ENCODE assay signal across 7 mouse cellular contexts in the genomic region with DNA sequence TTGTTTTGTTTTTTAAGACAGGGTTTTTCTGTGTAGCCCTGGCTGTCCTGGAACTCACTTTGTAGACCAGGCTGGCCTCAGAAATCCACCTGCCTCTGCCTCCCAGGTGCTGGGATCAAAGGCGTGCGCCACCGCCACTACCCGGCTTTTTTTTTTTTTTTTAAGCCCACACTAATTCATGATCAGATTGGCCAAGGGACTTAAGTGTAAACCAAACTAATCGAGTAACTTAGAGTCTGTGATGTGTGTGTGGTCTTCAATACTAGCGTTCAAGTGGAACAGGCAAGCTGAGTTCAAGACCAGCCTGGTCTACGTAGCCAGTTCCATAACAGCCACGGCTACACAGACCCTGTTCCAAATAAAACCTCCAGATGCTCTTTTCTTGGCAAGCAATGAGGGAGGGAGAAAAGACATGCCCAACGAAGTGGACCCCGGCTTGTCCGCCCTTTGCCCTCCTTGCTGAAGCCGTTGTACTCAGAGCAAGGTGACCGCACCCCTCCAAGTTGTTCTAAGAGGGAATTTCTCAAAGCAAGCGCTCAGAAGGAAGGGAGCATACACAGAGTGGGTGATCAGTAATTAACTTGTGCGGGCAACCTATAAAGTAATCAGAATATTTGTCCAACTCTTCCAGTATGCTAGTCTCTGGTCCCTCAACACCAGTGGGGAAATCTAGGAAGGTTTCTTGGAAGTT. TPM values are rescaled to one million over a fixed set of nuclear protein-coding genes. Genes with fewer than 3 reads are reported as not detected.
DNase-seq lines count a peak whose midpoint lies in the region; ATAC-seq and TF ChIP-seq lines count a peak whose summit lies in the region.

No protein-coding gene starts in this region.

- WGBS in heart, embryonic 16.5 days = 26% methylated on average over 15 of the region's 15 CpGs
- WGBS in limb, embryonic 11.5 days = 33% methylated on average over 15 of the region's 15 CpGs
- 30% methylated on average over 15 of the region's 15 CpGs for WGBS in midbrain, embryonic 15.5 days

- H3K9ac ChIP-seq in heart, embryonic 16.5 days (ENCODE audit: low read length) = peak overlapping the region; percentile 87
- peak overlapping the region; percentile 71 for H3K9ac ChIP-seq in limb, embryonic 11.5 days (ENCODE audit: low read length)
- H3K9ac ChIP-seq in midbrain, embryonic 15.5 days = peak overlapping the region; percentile 62

- H3K27ac ChIP-seq in heart, embryonic 16.5 days (ENCODE audit: low read length) = peak overlapping the region; percentile 94
- H3K27ac ChIP-seq in limb, embryonic 11.5 days (replicated peaks; ENCODE audit: low read depth, low read length) = no peak overlapping the region
- H3K27ac ChIP-seq in midbrain, embryonic 15.5 days = peak overlapping the region; percentile 79

- no peaks in the 10 kb centered on the region for H3K27me3 ChIP-seq in G1E (ENCODE audit: insufficient read depth, low read length)
- no peaks in the 10 kb centered on the region for H3K27me3 ChIP-seq in heart, embryonic 16.5 days (ENCODE audit: control insufficient read depth, insufficient read depth, low read length)
- H3K27me3 ChIP-seq in limb, embryonic 11.5 days (ENCODE audit: control insufficient read depth, insufficient read depth, low read length) = no peaks in the 10 kb centered on the region
- no peaks in the 10 kb centered on the region for H3K27me3 ChIP-seq in midbrain, embryonic 15.5 days (replicated peaks)

- TF ChIP-seq CTCF in G1E (IDR thresholded peaks at IDR 0.05; ENCODE audit: low read depth, low read length) = no peak

- peaks cover 40% of the 10 kb centered on the region for H3K4me1 ChIP-seq in G1E (ENCODE audit: insufficient read depth, low read depth, low read length)
- peaks cover 28% of the 10 kb centered on the region for H3K4me1 ChIP-seq in heart, embryonic 16.5 days (ENCODE audit: control insufficient read depth, insufficient read depth, low read length)
- H3K4me1 ChIP-seq in limb, embryonic 11.5 days (ENCODE audit: control insufficient read depth, insufficient read depth, low read length) = no peaks in the 10 kb centered on the region
- H3K4me1 ChIP-seq in midbrain, embryonic 15.5 days = peaks cover 22% of the 10 kb centered on the region

- H3K4me3 ChIP-seq in G1E (ENCODE audit: low read depth, low read length) = peak overlapping the region; percentile 86
- peak overlapping the region; percentile 79 for H3K4me3 ChIP-seq in heart, embryonic 16.5 days (ENCODE audit: low read length)
- H3K4me3 ChIP-seq in limb, embryonic 11.5 days (ENCODE audit: low read depth, low read length) = peak overlapping the region; percentile 69
- peak overlapping the region; percentile 75 for H3K4me3 ChIP-seq in midbrain, embryonic 15.5 days

- H3K9me3 ChIP-seq in G1E (replicated peaks) = no peaks in the 10 kb centered on the region
- no peaks in the 10 kb centered on the region for H3K9me3 ChIP-seq in heart, embryonic 16.5 days (replicated peaks; ENCODE audit: control insufficient read depth, low read length)
- no peaks in the 10 kb centered on the region for H3K9me3 ChIP-seq in limb, embryonic 11.5 days (ENCODE audit: control insufficient read depth, low read length)
- H3K9me3 ChIP-seq in midbrain, embryonic 15.5 days = no peaks in the 10 kb centered on the region

- peak; percentile 55 for DNase-seq in 416B (ENCODE audit: low read depth)
- DNase-seq in G1E (ENCODE audit: low spot score) = no peak
- DNase-seq in limb, embryonic 11.5 days (ENCODE audit: low spot score) = no peak
- no peak for DNase-seq in left cerebral cortex, adult 8-10 months (ENCODE audit: low spot score in 2 of 2)
- DNase-seq in testis, postnatal 14 days (ENCODE audit: low spot score) = no peak

- ATAC-seq in G1E (ENCODE audit: extremely low read depth, insufficient number of reproducible peaks, low FRiP score, poor library complexity, severe bottlenecking) = no peak
- ATAC-seq in heart, embryonic 16.5 days (replicated peaks; ENCODE audit: extremely low read depth, insufficient read depth, low FRiP score) = peak; percentile 38
- ATAC-seq in limb, embryonic 11.5 days (ENCODE audit: insufficient number of reproducible peaks, low FRiP score, low TSS enrichment, low read depth) = peak; percentile 41
- peak; percentile 28 for ATAC-seq in midbrain, embryonic 15.5 days (replicated peaks)

- H3K36me3 ChIP-seq in G1E (replicated peaks) = peaks cover 48% of the 10 kb centered on the region
- peaks cover 31% of the 10 kb centered on the region for H3K36me3 ChIP-seq in heart, embryonic 16.5 days (ENCODE audit: control insufficient read depth, insufficient read depth)
- peaks cover 11% of the 10 kb centered on the region for H3K36me3 ChIP-seq in limb, embryonic 11.5 days (ENCODE audit: control insufficient read depth, insufficient read depth, low read length)
- H3K36me3 ChIP-seq in midbrain, embryonic 15.5 days (replicated peaks) = peaks cover 29% of the 10 kb centered on the region

- peak overlapping the region; percentile 87 for H3K4me2 ChIP-seq in heart, embryonic 16.5 days (ENCODE audit: low read depth, low read length)
- peak overlapping the region; percentile 42 for H3K4me2 ChIP-seq in limb, embryonic 11.5 days (ENCODE audit: low read depth, severe bottlenecking)
- H3K4me2 ChIP-seq in midbrain, embryonic 15.5 days = peak overlapping the region; percentile 67

RNA-seq across cellular contexts. Expression of gene Leng1, which starts 1.0 kb away (rescaled TPM):
- total RNA-seq in G1E (2014; fragmentation: Nextera tagmentation) (8.2 and 9.0 TPM in 2 replicates), G1E (2017) (7.6 and 7.7 TPM in 2 replicates)
- 10.4 and 11.0 TPM in 2 replicates for polyA plus RNA-seq in G1E (2012)
- 20.5 and 22.3 TPM in 2 replicates for polyA plus RNA-seq in heart, embryonic 16.5 days (2015; fragmentation: Nextera tagmentation; extraction: Ambion mirVana)
- polyA plus RNA-seq in limb, embryonic 11.5 days (2014; fragmentation: Nextera tagmentation; extraction: Ambion mirVana) = 13.8 and 14.6 TPM in 2 replicates
- 13.7 and 15.6 TPM in 2 replicates for polyA plus RNA-seq in midbrain, embryonic 15.5 days (2015; fragmentation: Nextera tagmentation; extraction: Ambion mirVana)
- 1 to 10 TPM; 5.7 to 7.6 (median 5.8) TPM for total RNA-seq in left cerebral cortex, adult 8-10 months (2022)

RNA-seq across cellular contexts. Expression of gene Tmc4, which starts 12.7 kb away (rescaled TPM):
- total RNA-seq in G1E (2014; fragmentation: Nextera tagmentation) (14.7 and 16.2 TPM in 2 replicates), G1E (2017) (4.6 and 5.5 TPM in 2 replicates)
- polyA plus RNA-seq in G1E (2012) = 1.4 and 1.8 TPM in 2 replicates
- polyA plus RNA-seq in heart, embryonic 16.5 days (2015; fragmentation: Nextera tagmentation; extraction: Ambion mirVana) = 7.0 and 7.3 TPM in 2 replicates
- 3.6 and 4.2 TPM in 2 replicates for polyA plus RNA-seq in limb, embryonic 11.5 days (2014; fragmentation: Nextera tagmentation; extraction: Ambion mirVana)
- 6.2 and 6.7 TPM in 2 replicates for polyA plus RNA-seq in midbrain, embryonic 15.5 days (2015; fragmentation: Nextera tagmentation; extraction: Ambion mirVana)
- 1 to 10 TPM; 3.7 to 7.7 (median 7.1) TPM for total RNA-seq in left cerebral cortex, adult 8-10 months (2022)

RNA-seq across cellular contexts. Expression of gene Cnot3, which starts 19.6 kb away (rescaled TPM):
- 245 and 285 TPM in 2 replicates for total RNA-seq in G1E (2014; fragmentation: Nextera tagmentation)
- 13.9 and 20.7 TPM in 2 replicates for total RNA-seq in G1E (2017)
- 506 and 556 TPM in 2 replicates for polyA plus RNA-seq in G1E (2012)
- 29.9 and 32.9 TPM in 2 replicates for polyA plus RNA-seq in heart, embryonic 16.5 days (2015; fragmentation: Nextera tagmentation; extraction: Ambion mirVana)
- 87.2 and 94.2 TPM in 2 replicates for polyA plus RNA-seq in limb, embryonic 11.5 days (2014; fragmentation: Nextera tagmentation; extraction: Ambion mirVana)
- 47.6 and 48.4 TPM in 2 replicates for polyA plus RNA-seq in midbrain, embryonic 15.5 days (2015; fragmentation: Nextera tagmentation; extraction: Ambion mirVana)
- 10 to 100 TPM; 44.9 to 57.8 (median 51.0) TPM for total RNA-seq in left cerebral cortex, adult 8-10 months (2022)

RNA-seq across cellular contexts. Expression of gene Tsen34, which starts 28.0 kb away (rescaled TPM):
- total RNA-seq in G1E (2014; fragmentation: Nextera tagmentation) (7.8 and 8.4 TPM in 2 replicates), G1E (2017) (17.0 and 28.6 TPM in 2 replicates)
- polyA plus RNA-seq in G1E (2012) = 70.3 and 100 TPM in 2 replicates
- polyA plus RNA-seq in heart, embryonic 16.5 days (2015; fragmentation: Nextera tagmentation; extraction: Ambion mirVana) = 207 and 237 TPM in 2 replicates
- 289 TPM in 2 replicates for polyA plus RNA-seq in limb, embryonic 11.5 days (2014; fragmentation: Nextera tagmentation; extraction: Ambion mirVana)
- polyA plus RNA-seq in midbrain, embryonic 15.5 days (2015; fragmentation: Nextera tagmentation; extraction: Ambion mirVana) = 301 and 329 TPM in 2 replicates
- total RNA-seq in left cerebral cortex, adult 8-10 months (2022) = 10 to 100 TPM; 90.2 to 97.5 (median 95.3) TPM

RNA-seq across cellular contexts. Expression of gene Mboat7, which starts 28.7 kb away (rescaled TPM):
- 36.2 and 38.0 TPM in 2 replicates for total RNA-seq in G1E (2014; fragmentation: Nextera tagmentation)
- 20.6 and 21.3 TPM in 2 replicates for total RNA-seq in G1E (2017)
- 57.0 and 67.4 TPM in 2 replicates for polyA plus RNA-seq in G1E (2012)
- 35.8 and 37.8 TPM in 2 replicates for polyA plus RNA-seq in heart, embryonic 16.5 days (2015; fragmentation: Nextera tagmentation; extraction: Ambion mirVana)
- 36.7 and 41.2 TPM in 2 replicates for polyA plus RNA-seq in limb, embryonic 11.5 days (2014; fragmentation: Nextera tagmentation; extraction: Ambion mirVana)
- 103 and 110 TPM in 2 replicates for polyA plus RNA-seq in midbrain, embryonic 15.5 days (2015; fragmentation: Nextera tagmentation; extraction: Ambion mirVana)
- 100 to 1,000 TPM; 211 to 222 (median 220) TPM for total RNA-seq in left cerebral cortex, adult 8-10 months (2022)
